ENCODE assay signal across 10 mouse cellular contexts in genomic region chr12:54999016-54999690, GRCm38 (mm10). TPM values are rescaled to one million over a fixed set of nuclear protein-coding genes. Genes with fewer than 3 reads are reported as not detected.
A peak's percentile ranks its signal among the peaks of the same experiment; 100 is the strongest.
DNase-seq lines count a peak whose midpoint lies in the region; ATAC-seq and TF ChIP-seq lines count a peak whose summit lies in the region.
"Had no signal": no experiment of that assay in that cellular context is flagged by ENCODE, and none has a peak within 500 bp of the region (broad histone marks: within the 10 kb centered on the region; RNA-seq: fewer than 3 reads in every experiment).

No protein-coding gene starts in this region.

- H3K27me3 ChIP-seq in liver, embryonic 12.5 days (replicated peaks) = no peaks in the 10 kb centered on the region
- no peaks in the 10 kb centered on the region; the same call in 1 of the 2 replicates for H3K27me3 ChIP-seq in cerebellum, adult 2 months (ENCODE audit: control insufficient read depth, insufficient read depth, low read length)
- H3K27me3 ChIP-seq in midbrain, postnatal 0 days (ENCODE audit: insufficient read depth, low read length) = no peaks in the 10 kb centered on the region

- WGBS in liver, embryonic 12.5 days (ENCODE audit: insufficient replicate concordance) = 43% methylated on average over 14 of the region's 14 CpGs
- WGBS in cerebellum, adult 2 months = 82% methylated on average over 14 of the region's 14 CpGs
- 87% methylated on average over 14 of the region's 14 CpGs for WGBS in midbrain, postnatal 0 days

- in situ Hi-C loops in ES-E14 (cut with MboI; ENCODE audit: low sequenced_read_pairs in 2 of 2, unreplicated experiment in 2 of 2) = no loop called here

- DNase-seq in ES-E14 (ENCODE audit: low read depth, low spot score) = no peak
- peak; percentile 19 for DNase-seq in brain, adult 2 months (ENCODE audit: low read depth, low spot score)
- DNase-seq in spleen, adult 12 weeks (ENCODE audit: low spot score) = peak; percentile 46
- no peak for DNase-seq in cerebellum, adult 2 months
- no peak for DNase-seq in midbrain, postnatal 0 days (ENCODE audit: low spot score)
- no peak for DNase-seq in Muller cell, postnatal 12 days (ENCODE audit: inconsistent ontology term)

- TF ChIP-seq CTCF in cerebellum, adult 2 months (IDR thresholded peaks at IDR 0.05; ENCODE audit: borderline replicate concordance, insufficient read depth, low read depth, low read length) = no peak
- TF ChIP-seq CTCF in midbrain, postnatal 0 days (IDR thresholded peaks at IDR 0.05) = no peak

- TF ChIP-seq POLR2A in cerebellum, adult 2 months (IDR thresholded peaks at IDR 0.05; ENCODE audit: borderline replicate concordance, insufficient read depth, low read length) = no peak

- H3K4me2 ChIP-seq in liver, embryonic 12.5 days = peak overlapping the region; percentile 24
- no peak overlapping the region for H3K4me2 ChIP-seq in midbrain, postnatal 0 days (ENCODE audit: low read depth, low read length, poor library complexity, severe bottlenecking)

- H3K27ac ChIP-seq in ES-E14 (ENCODE audit: insufficient read depth, low read depth, low read length, poor library complexity, severe bottlenecking) = no peak overlapping the region
- no peak overlapping the region for H3K27ac ChIP-seq in liver, embryonic 12.5 days
- no peak overlapping the region for H3K27ac ChIP-seq in cerebellum, adult 2 months (ENCODE audit: insufficient read depth, low read length)
- no peak overlapping the region for H3K27ac ChIP-seq in midbrain, postnatal 0 days (ENCODE audit: low read depth, low read length)

- no peak for ATAC-seq in liver, embryonic 12.5 days
- ATAC-seq in midbrain, postnatal 0 days (ENCODE audit: low FRiP score) = no peak

- no peak overlapping the region for H3K9ac ChIP-seq in ES-E14 (ENCODE audit: insufficient read depth, low read depth, low read length, poor library complexity, severe bottlenecking)
- no peak overlapping the region for H3K9ac ChIP-seq in liver, embryonic 12.5 days
- H3K9ac ChIP-seq in midbrain, postnatal 0 days (replicated peaks; ENCODE audit: low read length, poor library complexity, severe bottlenecking) = no peak overlapping the region

- no peaks in the 10 kb centered on the region for H3K36me3 ChIP-seq in ES-E14 (ENCODE audit: control insufficient read depth, insufficient read depth, low read length, poor library complexity, severe bottlenecking)
- H3K36me3 ChIP-seq in liver, embryonic 12.5 days = no peaks in the 10 kb centered on the region
- no peaks in the 10 kb centered on the region for H3K36me3 ChIP-seq in midbrain, postnatal 0 days (ENCODE audit: insufficient read depth, low read length)

- H3K4me3 ChIP-seq in ES-E14 (ENCODE audit: insufficient read depth in 1 of 2, low read depth in 1 of 2, low read length in 2 of 2, poor library complexity in 1 of 2, severe bottlenecking in 1 of 2) = peak overlapping the region; percentile 15 to 20; a peak in 1 of 4 replicates
- no peak overlapping the region for H3K4me3 ChIP-seq in liver, embryonic 12.5 days
- H3K4me3 ChIP-seq in cerebellum, adult 2 months (replicated peaks; ENCODE audit: insufficient read depth, low read depth, low read length) = no peak overlapping the region
- no peak overlapping the region for H3K4me3 ChIP-seq in midbrain, postnatal 0 days (ENCODE audit: low read depth, low read length)

- H3K9me3 ChIP-seq in ES-E14 (ENCODE audit: control insufficient read depth, insufficient read depth, low read depth, low read length) = no peaks in the 10 kb centered on the region
- no peaks in the 10 kb centered on the region for H3K9me3 ChIP-seq in liver, embryonic 12.5 days (replicated peaks)
- H3K9me3 ChIP-seq in midbrain, postnatal 0 days (ENCODE audit: low read length) = no peaks in the 10 kb centered on the region

- H3K4me1 ChIP-seq in ES-E14 (ENCODE audit: control insufficient read depth in 2 of 2, insufficient read depth in 2 of 2, low read length in 2 of 2, poor library complexity in 1 of 2) = no peaks in the 10 kb centered on the region
- peaks cover 11% of the 10 kb centered on the region for H3K4me1 ChIP-seq in liver, embryonic 12.5 days
- H3K4me1 ChIP-seq in cerebellum, adult 2 months (ENCODE audit: control insufficient read depth, insufficient read depth, low read length) = no peaks in the 10 kb centered on the region
- H3K4me1 ChIP-seq in midbrain, postnatal 0 days (ENCODE audit: insufficient read depth, low read length) = no peaks in the 10 kb centered on the region

TF ChIP-seq in ES-E14, 5 proteins besides CTCF, POLR2A, EP300 and RAD21:
- TF ChIP-seq HCFC1 (IDR thresholded peaks at IDR 0.05; ENCODE audit: borderline replicate concordance, insufficient read depth, low read length) (no peak), ZC3H11A (IDR thresholded peaks at IDR 0.05; ENCODE audit: borderline replicate concordance, low read depth, low read length) (no peak), MAFK (IDR thresholded peaks at IDR 0.05; ENCODE audit: insufficient read depth, low read depth, low read length) (no peak), ZNF384 (IDR thresholded peaks at IDR 0.05; ENCODE audit: low read depth, low read length) (no peak), CHD2 (IDR thresholded peaks at IDR 0.05; ENCODE audit: low read depth, low read length) (no peak)
TF ChIP-seq in ES-E14: peak in this region for 0.

RNA-seq across cellular contexts. Expression of gene Gm20403, which starts 12.8 kb away (rescaled TPM):
- total RNA-seq in ES-E14 (2012; rRNA removed) = not detected in 2 replicates
- polyA plus RNA-seq in liver, embryonic 12.5 days (2016; fragmentation: Nextera tagmentation; extraction: Ambion mirVana) = 0.49 TPM in 1 of 2 replicates, not detected in the other
- polyA plus RNA-seq in cerebellum, adult 2 months (2012; rRNA removed) = not detected in 2 replicates
- total RNA-seq in midbrain, postnatal 0 days (2014; rRNA removed) = not detected in 2 replicates
- not detected in 2 replicates for polyA plus RNA-seq in midbrain, postnatal 0 days (2015; fragmentation: Nextera tagmentation; extraction: Ambion mirVana)
- total RNA-seq: left cerebral cortex, postnatal 10 days had no signal
- polyA plus RNA-seq: embryonic facial prominence, embryonic 14.5 days; small intestine, adult 2 months had no signal

RNA-seq across cellular contexts. Expression of gene Baz1a, which starts 15.0 kb away (rescaled TPM):
- total RNA-seq in ES-E14 (2012; rRNA removed) = 19.7 and 22.9 TPM in 2 replicates
- polyA plus RNA-seq in liver, embryonic 12.5 days (2016; fragmentation: Nextera tagmentation; extraction: Ambion mirVana) = 47.6 and 54.4 TPM in 2 replicates
- 0.55 and 0.62 TPM in 2 replicates for polyA plus RNA-seq in cerebellum, adult 2 months (2012; rRNA removed)
- total RNA-seq in midbrain, postnatal 0 days (2014; rRNA removed) = 2.1 and 4.4 TPM in 2 replicates
- polyA plus RNA-seq in midbrain, postnatal 0 days (2015; fragmentation: Nextera tagmentation; extraction: Ambion mirVana) = 2.0 and 2.6 TPM in 2 replicates

Comparison
In these comparisons a context has a peak if more than half of its experiments do, and no peak if none do; other contexts are left out.
1. DNase-seq: peak in brain, adult 2 months (single experiment) and spleen, adult 12 weeks (single experiment); none in ES-E14 (single experiment), cerebellum, adult 2 months (0 of 2), midbrain, postnatal 0 days (single experiment) and Muller cell, postnatal 12 days (single experiment).
2. H3K4me3 ChIP-seq: peak in ES-E14 (2 of 2); none in liver, embryonic 12.5 days (single experiment), cerebellum, adult 2 months (single experiment) and midbrain, postnatal 0 days (single experiment).
3. RNA of gene Baz1a, which starts 15.0 kb away (polyA plus RNA-seq): 47.6 to 54.4 TPM in liver, embryonic 12.5 days; 2.0 to 2.6 TPM in midbrain, postnatal 0 days and 0.55 to 0.62 TPM in cerebellum, adult 2 months; every median in the first group is over 10 times any median in the second.